Mouse (Mus musculus) intestine, postnatal 0 days (tissue): ENCODE results near the gene Srgn. TPM values are rescaled to one million over a fixed set of nuclear protein-coding genes. Genes with fewer than 3 reads are reported as not detected.
A peak's percentile ranks its signal among the peaks of the same experiment; 100 is the strongest.
"Not testable (repeated sequence)": the region's sequence is repeated elsewhere in the genome, so short reads cannot be mapped to it uniquely, and the experiment has no call there.

Experiments used
- ATAC-seq: fragments of 200-750 bp; cut with Nextera tagmentation; 2 replicates; pipeline ENCODE4 v1.8.0; 2017; ENCODE audit warnings: mild to moderate bottlenecking, moderate TSS enrichment, moderate library complexity
- H3K27ac ChIP-seq: fragments of 300-500 bp; sonication (generic); 2 replicates; pipeline ENCODE4 v1.5.1; 2014; ENCODE audit warnings: mild to moderate bottlenecking, low read depth, low read length, moderate library complexity
- H3K27me3 ChIP-seq: fragments of 300-500 bp; sonication (generic); replicated peaks from 2 replicates; pipeline ENCODE4 v1.6.1; 2014; ENCODE audit warnings: low read length, mixed read lengths; ENCODE audit not compliant: control insufficient read depth, insufficient read depth
- H3K36me3 ChIP-seq: fragments of 300-500 bp; sonication (generic); 2 replicates; pipeline ENCODE4 v1.6.1; 2014; ENCODE audit warnings: mild to moderate bottlenecking, moderate library complexity; ENCODE audit not compliant: control insufficient read depth, insufficient read depth
- H3K4me1 ChIP-seq: fragments of 300-500 bp; sonication (generic); replicated peaks from 2 replicates; pipeline ENCODE4 v1.6.1; 2014; ENCODE audit warnings: antibody characterized with exemption, low read length, mixed read lengths; ENCODE audit not compliant: control insufficient read depth, insufficient read depth
- H3K4me2 ChIP-seq: fragments of 300-500 bp; sonication (generic); replicated peaks from 2 replicates; pipeline ENCODE4 v1.6.1; 2014; ENCODE audit warnings: low read depth, mild to moderate bottlenecking, moderate library complexity
- H3K4me3 ChIP-seq: fragments of 300-500 bp; sonication (generic); 2 replicates; pipeline ENCODE4 v1.5.1; 2014; ENCODE audit warnings: low read depth, low read length
- H3K9ac ChIP-seq: fragments of 300-500 bp; sonication (generic); 2 replicates; pipeline ENCODE4 v1.6.1; 2014; ENCODE audit warnings: mild to moderate bottlenecking, low read depth, low read length
- H3K9me3 ChIP-seq: fragments of 300-500 bp; sonication (generic); 2 replicates; pipeline ENCODE4 v1.6.1; 2016; ENCODE audit warnings: mixed run types; ENCODE audit not compliant: control insufficient read depth
- CTCF ChIP-seq: sonication (generic); IDR thresholded peaks from 2 replicates; pipeline ENCODE4 v1.5.1; 2016; ENCODE audit warnings: low read depth, mild to moderate bottlenecking, control low read depth, antibody characterized with exemption, moderate library complexity
- WGBS: fragments of 180-500 bp; shearing (Covaris S2); extraction: QIAGEN DNeasy Blood & Tissue Kit; methylation state at CpG from one replicate; pipeline ENCODE4 v1.1.7; 2014; 5-methylcytosine and 5-hydroxymethylcytosine counted together
- polyA plus RNA-seq: library from polyadenylated mRNA; unstranded; fragments of >200 nt; fragmentation: Nextera tagmentation; extraction: Ambion mirVana; gene quantifications from 2 replicates; pipeline ENCODE4 v1.2.1, GENCODE M21; 2015

Srgn gene
- polyA plus RNA-seq, 1 experiment from 2014 or later = 21.6 TPM

DNA sequence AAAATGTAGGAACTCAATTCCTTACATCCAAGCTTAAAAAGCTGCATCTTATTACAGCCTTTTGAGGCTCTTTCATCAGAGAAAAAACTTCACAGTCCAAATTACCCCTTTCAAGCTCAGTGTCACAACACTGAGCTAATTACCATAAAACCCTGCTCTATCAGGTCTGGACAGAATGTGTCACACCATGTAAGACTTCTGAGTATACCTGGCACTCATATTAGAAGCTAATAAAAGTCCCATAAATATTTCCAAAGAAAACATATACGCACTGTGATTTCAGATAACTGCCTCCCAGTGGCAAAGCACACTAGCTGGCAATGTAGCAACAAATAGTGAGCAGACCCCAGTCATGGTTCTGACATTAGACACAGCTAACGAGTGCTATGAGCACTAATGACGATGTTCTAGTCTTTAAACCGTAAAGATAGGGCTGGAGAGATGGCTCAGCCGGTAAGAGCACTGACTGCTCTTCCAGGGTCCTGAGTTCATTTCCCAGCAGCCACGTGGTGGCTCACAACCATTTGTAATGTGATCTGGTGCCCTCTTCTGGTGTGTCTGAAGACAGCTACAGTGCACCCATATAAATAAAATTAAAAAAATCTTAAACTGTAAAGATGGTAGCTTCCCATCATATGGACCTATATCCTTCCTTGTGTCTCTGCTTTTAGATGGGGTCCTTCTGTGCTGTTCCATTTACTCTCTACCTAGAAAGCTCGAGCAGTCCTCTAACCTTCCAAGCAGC, 46.0 kb downstream of the Srgn start:
- ATAC-seq = no peak
- 44% methylated on average over 7 of the region's 7 CpGs for WGBS

DNA sequence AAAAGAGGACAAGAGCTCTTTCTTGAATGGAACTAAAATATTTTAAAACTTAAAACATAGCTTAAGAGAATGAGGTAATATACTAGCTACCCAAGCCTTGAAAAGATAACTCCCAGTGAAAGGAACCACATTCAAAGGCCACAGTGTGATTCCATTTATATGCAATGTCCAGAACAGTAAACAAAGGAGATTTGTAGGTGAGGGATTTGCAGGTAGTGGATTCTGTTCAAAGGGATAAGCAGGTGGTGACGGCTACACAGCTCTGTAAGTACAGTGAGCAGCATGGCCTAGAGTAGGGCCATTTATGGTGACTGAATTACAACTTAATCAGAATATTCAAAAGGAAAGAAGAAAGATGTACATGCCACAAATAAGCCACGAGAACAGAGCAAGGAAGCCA, 50.3 kb downstream of the Srgn start:
- TF ChIP-seq CTCF = no peak

More for the DNA sequence above, 46.0 kb downstream of the Srgn start:
- 0 out of 2 replicates have a peak, but pooled peaks cover 5% of the 10 kb centered on the region for H3K4me1 ChIP-seq
- no peak overlapping the region for H3K27ac ChIP-seq
- H3K27me3 ChIP-seq = no peaks in the 10 kb centered on the region
- peaks cover 9% of the 10 kb centered on the region; the same call in 1 of the 2 replicates for H3K36me3 ChIP-seq
- H3K4me2 ChIP-seq = no peak overlapping the region
- peak; percentile 28; the same call in 1 of the 2 replicates for TF ChIP-seq CTCF
- no peak overlapping the region for H3K9ac ChIP-seq
- H3K4me3 ChIP-seq = no peak overlapping the region
- H3K9me3 ChIP-seq = no peaks in the 10 kb centered on the region

DNA sequence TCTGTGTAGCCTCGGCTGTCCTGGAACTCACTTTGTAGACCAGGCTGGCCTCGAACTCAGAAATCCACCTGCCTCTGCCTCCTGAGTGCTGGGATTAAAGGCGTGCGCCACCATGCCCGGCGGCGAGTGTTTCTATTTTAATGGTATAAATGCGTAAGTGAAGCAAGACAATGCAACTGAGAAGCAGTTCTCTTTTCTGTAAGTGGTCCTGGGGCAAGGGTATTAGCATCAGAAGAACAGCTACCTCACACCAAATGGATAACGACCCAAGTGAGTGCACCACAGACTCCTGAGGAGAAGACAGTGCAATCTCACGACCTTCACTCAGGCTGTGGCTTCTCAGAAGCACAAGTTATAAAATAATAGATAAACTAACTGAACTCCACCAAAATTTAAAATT, 52.3 kb downstream of the Srgn start:
- no peaks in the 10 kb centered on the region for H3K4me1 ChIP-seq
- no peak overlapping the region for H3K9ac ChIP-seq
- no peak overlapping the region for H3K4me3 ChIP-seq
- no peak overlapping the region for H3K4me2 ChIP-seq
- no peaks in the 10 kb centered on the region for H3K9me3 ChIP-seq
- H3K27me3 ChIP-seq = no peaks in the 10 kb centered on the region
- H3K36me3 ChIP-seq = peaks cover 14% of the 10 kb centered on the region
- no peak overlapping the region for H3K27ac ChIP-seq
- TF ChIP-seq CTCF = no peak
- 90% methylated on average over 10 of the region's 10 CpGs for WGBS
- no peak for ATAC-seq

More for the DNA sequence above, 50.3 kb downstream of the Srgn start:
- Histone ChIP-seq H3K4me3 (no peak overlapping the region), H3K27me3 (no peaks in the 10 kb centered on the region), H3K4me2 (no peak overlapping the region), H3K9ac (no peak overlapping the region), H3K27ac (no peak overlapping the region), H3K36me3 (peaks cover 14% of the 10 kb centered on the region), H3K9me3 (no peaks in the 10 kb centered on the region), H3K4me1 (no peaks in the 10 kb centered on the region)
- 53% methylated on average over 2 of the region's 2 CpGs for WGBS
- no peak for ATAC-seq

DNA sequence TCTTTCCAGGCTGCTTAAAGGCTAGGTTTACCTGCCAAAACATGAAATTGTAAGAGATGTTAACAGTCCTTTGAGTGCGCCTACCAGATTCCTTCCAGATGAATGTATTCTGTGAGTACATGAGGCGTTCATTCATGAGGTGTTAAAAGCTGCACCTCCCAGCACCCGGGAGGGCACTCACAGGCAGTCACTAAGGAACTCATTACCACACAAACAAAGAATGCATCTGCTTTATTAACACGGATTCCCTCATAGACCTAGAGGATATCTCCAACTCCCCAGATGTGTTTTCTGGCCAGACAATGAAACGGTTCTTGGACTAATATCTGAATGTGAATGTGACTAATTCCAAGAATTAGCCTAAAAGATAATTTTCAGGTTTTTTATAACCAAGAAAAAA, 56.1 kb downstream of the Srgn start:
- Histone ChIP-seq H3K36me3 (peaks cover 29% of the 10 kb centered on the region), H3K4me3 (no peak overlapping the region), H3K9ac (no peak overlapping the region), H3K27me3 (no peaks in the 10 kb centered on the region), H3K4me1 (no peaks in the 10 kb centered on the region), H3K4me2 (no peak overlapping the region), H3K27ac (no peak overlapping the region), H3K9me3 (no peaks in the 10 kb centered on the region)
- ATAC-seq = no peak
- TF ChIP-seq CTCF = no peak
- WGBS = 75% methylated on average over 5 of the region's 5 CpGs

DNA sequence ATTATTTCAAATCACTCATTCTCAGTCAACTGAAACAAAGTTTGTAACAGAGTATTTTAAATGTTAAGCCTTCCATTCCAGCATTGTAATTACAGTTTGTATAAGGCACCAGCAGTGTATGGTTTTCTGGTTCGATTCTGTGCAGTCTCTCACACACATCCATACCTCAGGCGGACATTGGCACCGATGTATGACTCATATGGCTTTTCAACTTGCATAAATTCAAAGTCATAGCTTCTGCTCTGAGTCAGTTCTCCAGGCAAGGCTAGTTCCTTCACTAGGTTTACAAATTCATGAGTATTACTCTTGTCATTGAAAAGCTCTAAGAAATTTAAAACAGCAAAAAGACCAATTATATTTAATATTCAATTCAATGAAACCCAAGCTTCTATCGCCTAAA, 57.5 kb downstream of the Srgn start:
- Histone ChIP-seq H3K4me3 (no peak overlapping the region), H3K9ac (no peak overlapping the region), H3K4me1 (no peaks in the 10 kb centered on the region), H3K36me3 (peaks cover 30% of the 10 kb centered on the region), H3K9me3 (no peaks in the 10 kb centered on the region), H3K27ac (no peak overlapping the region), H3K4me2 (no peak overlapping the region), H3K27me3 (no peaks in the 10 kb centered on the region)
- 88% methylated on average over 4 of the region's 4 CpGs for WGBS
- no peak for TF ChIP-seq CTCF
- no peak for ATAC-seq

DNA sequence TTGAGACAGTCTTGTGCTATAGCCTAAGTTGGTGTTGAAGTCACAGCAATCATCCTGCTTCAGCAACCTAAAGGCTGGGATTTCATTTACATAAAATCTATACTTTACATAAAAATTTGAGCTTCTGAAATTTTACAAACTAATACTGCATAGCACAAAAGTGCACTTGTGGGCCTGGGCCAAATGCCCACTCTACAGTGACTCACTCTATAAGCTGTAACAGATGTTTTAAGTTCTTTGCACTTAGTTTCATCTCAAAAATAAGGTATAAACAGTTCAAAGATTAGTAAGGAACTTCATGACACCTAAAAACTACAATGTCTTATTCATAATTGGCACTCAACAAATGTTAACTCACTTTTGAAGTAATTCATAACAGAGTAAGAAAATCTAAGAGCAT, 65.9 kb downstream of the Srgn start:
- ATAC-seq = no peak
- Histone ChIP-seq H3K36me3 (peaks cover 71% of the 10 kb centered on the region), H3K4me3 (no peak overlapping the region)

DNA sequence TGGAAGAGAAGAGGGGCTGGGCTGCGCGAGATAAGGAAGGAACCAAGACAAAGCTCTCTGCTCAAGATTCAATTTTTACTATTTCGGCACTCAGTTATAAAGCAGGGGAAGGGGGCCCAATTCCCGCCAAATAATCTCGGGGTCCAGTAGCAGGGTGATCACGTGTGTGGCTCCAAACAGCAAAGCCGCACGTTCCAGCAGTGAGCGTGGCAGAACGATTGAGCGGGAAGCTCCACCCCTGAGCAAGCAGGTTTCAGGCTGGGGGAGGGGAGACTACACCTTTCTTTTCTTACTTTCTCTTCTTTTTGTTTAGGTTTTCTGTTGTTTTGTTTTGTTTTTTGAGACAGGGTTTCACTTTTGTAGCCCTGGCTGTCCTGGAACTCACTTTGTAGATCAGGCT, 75.2 kb downstream of the Srgn start:
- H3K4me2 ChIP-seq, H3K4me3 ChIP-seq, H3K9me3 ChIP-seq, H3K27me3 ChIP-seq, H3K27ac ChIP-seq, H3K4me1 ChIP-seq, ATAC-seq, H3K9ac ChIP-seq: not testable (repeated sequence)
- H3K36me3 ChIP-seq = peaks cover 28% of the 10 kb centered on the region
- WGBS = 65% methylated on average over 11 of the region's 11 CpGs

More for the DNA sequence above, 65.9 kb downstream of the Srgn start:
- Histone ChIP-seq H3K9me3 (no peaks in the 10 kb centered on the region), H3K4me1 (no peaks in the 10 kb centered on the region), H3K9ac (no peak overlapping the region), H3K27ac (no peak overlapping the region), H3K4me2 (no peak overlapping the region), H3K27me3 (no peaks in the 10 kb centered on the region)
- no peak for TF ChIP-seq CTCF
